Mouse (Mus musculus) bone marrow, adult 2 months (tissue): ENCODE data around the gene Sell.

Source experiments
- CTCF ChIP-seq: fragments of 200-500 bp; IDR thresholded peaks from 2 replicates; pipeline ENCODE4 v1.5.1; 2011; ENCODE audit warnings: low read length, control low read depth; ENCODE audit not compliant: control insufficient read depth, insufficient read depth
- POLR2A ChIP-seq: fragments of 200-500 bp; IDR thresholded peaks from 2 replicates; pipeline ENCODE4 v1.6.1; 2011; ENCODE audit warnings: low read depth, mild to moderate bottlenecking, control low read depth, low read length, borderline replicate concordance; ENCODE audit not compliant: control insufficient read depth

- TF ChIP-seq POLR2A (no peak), CTCF (no peak)
These were observed 49.0 kb downstream of the Sell start for GRCm38 (mm10) chr1:164110591-164111329.
